Mouse (Mus musculus): ENCODE measurements at regions not wholly inside any gene's neighbourhood (a gene's known extent, or its start where the extent isn't known, plus 50 kb on each side); places are given as distances from the start of the nearest gene placed in this dataset.
A peak's percentile ranks its signal among the peaks of the same experiment; 100 is the strongest.

DNA sequence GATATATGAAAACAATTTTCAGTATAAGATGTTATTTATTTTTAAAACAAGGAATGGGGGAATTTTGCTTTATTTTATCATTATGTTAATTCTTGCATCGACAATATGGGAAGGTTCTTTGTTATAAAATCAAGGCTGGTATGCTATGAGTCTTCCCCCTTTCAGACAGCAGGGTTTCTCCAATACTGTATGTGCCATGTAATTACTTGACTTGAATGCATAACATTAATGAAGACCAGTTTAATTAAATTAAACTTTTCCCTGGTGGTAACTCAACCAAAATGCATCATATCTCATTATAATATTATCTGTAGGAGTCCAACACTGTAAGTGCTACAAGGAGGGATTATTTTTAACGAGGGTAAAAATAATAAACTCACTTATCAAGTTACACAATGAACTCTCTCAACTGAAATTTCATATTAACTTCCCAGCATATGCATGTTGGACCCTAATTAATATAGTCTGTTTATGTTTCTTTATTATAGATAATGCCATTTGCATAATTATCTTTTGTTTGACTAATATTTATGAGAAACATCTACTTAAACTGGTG lies 1749.2 kb upstream of the Tenm3 start:
- Histone ChIP-seq H3K9ac (replicated peaks) (no peak overlapping the region), H3K4me1 (replicated peaks) (no peaks in the 10 kb centered on the region), H3K4me2 (replicated peaks) (no peak overlapping the region), H3K4me3 (replicated peaks) (no peak overlapping the region), H3K9me3 (no peaks in the 10 kb centered on the region), H3K36me3 (no peaks in the 10 kb centered on the region), H3K27ac (no peak overlapping the region), H3K27me3 (no peaks in the 10 kb centered on the region)
- 0 out of 2 replicates have a peak, but pooled peaks have one; percentile 30 for ATAC-seq
- 69% methylated on average over 2 of the region's 2 CpGs for WGBS

All from midbrain, embryonic 13.5 days (tissue).